Mouse (Mus musculus) heart, adult 2 months (tissue): ENCODE measurements around the gene Mptx1.

ENCODE experiments used
- CTCF ChIP-seq: fragments of 200-600 bp; IDR thresholded peaks from 2 replicates; pipeline ENCODE4 v1.8.1; 2022; ENCODE audit warnings: antibody characterized with exemption, mild to moderate bottlenecking, moderate library complexity
- EP300 ChIP-seq: fragments of 200-500 bp; IDR thresholded peaks from 2 replicates; pipeline ENCODE4 v1.6.1; 2011; ENCODE audit warnings: low read depth, low read length, control low read depth; ENCODE audit not compliant: insufficient read depth
- POLR2A ChIP-seq: fragments of 200-500 bp; IDR thresholded peaks from 2 replicates; pipeline ENCODE4 v1.6.1; 2011; ENCODE audit warnings: mild to moderate bottlenecking, low read depth, low read length, control low read depth; ENCODE audit not compliant: insufficient read depth

DNA sequence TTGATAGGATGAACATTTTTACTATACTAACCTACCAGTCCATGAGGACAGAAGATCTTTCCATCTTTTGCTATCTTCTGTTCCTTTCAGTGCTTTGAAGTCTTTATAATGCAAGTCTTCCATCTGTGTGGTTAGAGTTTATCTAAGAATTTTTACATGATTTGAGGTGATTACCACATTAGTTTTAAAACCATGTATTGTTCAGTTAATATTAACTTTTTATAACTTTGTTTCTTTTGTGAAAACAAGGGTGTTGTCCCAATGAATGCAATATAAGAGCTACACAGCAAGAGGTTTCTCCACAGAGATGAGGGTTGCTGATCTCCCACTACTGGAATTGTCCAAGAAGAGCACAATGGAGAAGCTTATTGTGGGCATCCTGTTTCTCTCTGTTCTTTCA, at the start of gene Mptx1:
- TF ChIP-seq CTCF (no peak), POLR2A (no peak), EP300 (no peak)
